Mouse (Mus musculus) small intestine, adult 2 months (tissue): ENCODE results near the gene 1110017D15Rik. TPM values are rescaled to one million over a fixed set of nuclear protein-coding genes. Genes with fewer than 3 reads are reported as not detected.

Experiments
- H3K27ac ChIP-seq: fragments of 200-500 bp; 2 replicates; pipeline ENCODE4 v1.5.1; 2012; ENCODE audit warnings: low read depth, low read length, control low read depth, inconsistent platforms; ENCODE audit not compliant: insufficient read depth
- H3K27me3 ChIP-seq: fragments of 200-500 bp; 2 replicates; pipeline ENCODE4 v1.6.1; 2012; ENCODE audit warnings: mild to moderate bottlenecking, moderate library complexity, low read length, inconsistent platforms; ENCODE audit not compliant: control insufficient read depth, insufficient read depth
- H3K36me3 ChIP-seq: fragments of 200-500 bp; 2 replicates; pipeline ENCODE4 v1.6.1; 2012; ENCODE audit warnings: mild to moderate bottlenecking, low read length, control low read depth, inconsistent platforms; ENCODE audit not compliant: control insufficient read depth, insufficient read depth
- H3K4me1 ChIP-seq: fragments of 200-500 bp; 2 replicates; pipeline ENCODE4 v1.6.1; 2012; ENCODE audit warnings: low read length, inconsistent platforms, mixed read lengths; ENCODE audit not compliant: control insufficient read depth, insufficient read depth, insufficient read length
- H3K4me3 ChIP-seq: fragments of 200-500 bp; 2 replicates; pipeline ENCODE4 v1.5.1; 2012; ENCODE audit warnings: low read depth, mild to moderate bottlenecking, control low read depth, inconsistent platforms, low read length, moderate library complexity
- CTCF ChIP-seq: fragments of 200-500 bp; IDR thresholded peaks from 2 replicates; pipeline ENCODE4 v1.5.1; 2012; ENCODE audit warnings: low read depth, mild to moderate bottlenecking, control low read depth, inconsistent platforms, low read length, moderate library complexity, mixed read lengths; ENCODE audit not compliant: insufficient replicate concordance, insufficient read length; ENCODE audit errors: extremely low read depth
- POLR2A ChIP-seq: fragments of 200-500 bp; IDR thresholded peaks from 2 replicates; pipeline ENCODE4 v1.6.1; 2012; ENCODE audit warnings: low read depth, mild to moderate bottlenecking, control low read depth, inconsistent platforms, low read length, moderate library complexity
- WGBS: fragments of 180-500 bp; shearing (Covaris S2); methylation state at CpG from one replicate; pipeline ENCODE4 v1.1.7; 2018; 5-methylcytosine and 5-hydroxymethylcytosine counted together
- polyA plus RNA-seq: library from polyadenylated mRNA; depleted of rRNA; stranded (reverse); fragments of >200 nt; gene quantifications from 2 replicates; pipeline ENCODE4 v1.2.3, GENCODE M21; 2012; rRNA removed

1110017D15Rik gene
- polyA plus RNA-seq, 1 experiment = 0.37 TPM

GRCm38 (mm10) chr4:41460690-41461089, 56.4 kb downstream of the 1110017D15Rik start:
- H3K27me3 ChIP-seq = no peaks in the 10 kb centered on the region
- H3K4me1 ChIP-seq = no peaks in the 10 kb centered on the region
- WGBS = 98% methylated on average over 1 of the region's 1 CpGs

More at GRCm38 (mm10) chr4:41460690-41461089, 56.4 kb downstream of the 1110017D15Rik start:
- Histone ChIP-seq H3K27ac (no peak overlapping the region), H3K4me3 (no peak overlapping the region), H3K36me3 (no peaks in the 10 kb centered on the region)
- TF ChIP-seq POLR2A (no peak), CTCF (no peak)

Other genes with a start within 250 kb of the 1110017D15Rik start
- gene Ubap2, start 242.2 kb downstream of the 1110017D15Rik start, polyA plus RNA-seq = 60.7 and 80.3 TPM in 2 replicates
- gene Dcaf12, start 202.4 kb downstream of the 1110017D15Rik start, polyA plus RNA-seq = 12.2 and 27.5 TPM in 2 replicates
- 11.3 and 24.6 TPM in 2 replicates for gene Ubap1, start 168.3 kb downstream of the 1110017D15Rik start, polyA plus RNA-seq
- gene Kif24, start 52.4 kb downstream of the 1110017D15Rik start, polyA plus RNA-seq = 0.62 and 1.1 TPM in 2 replicates
- gene Nudt2, start 52.2 kb downstream of the 1110017D15Rik start, polyA plus RNA-seq = 4.8 and 10.5 TPM in 2 replicates
- gene AI464131, start 14.3 kb downstream of the 1110017D15Rik start, polyA plus RNA-seq = 4.6 and 10.2 TPM in 2 replicates
- 12.5 and 16.0 TPM in 2 replicates for gene Fam219a, start 52.2 kb upstream of the 1110017D15Rik start, polyA plus RNA-seq
- gene Dnaic1, start 52.4 kb upstream of the 1110017D15Rik start, polyA plus RNA-seq = 1.3 and 5.4 TPM in 2 replicates
- 7.6 and 9.3 TPM in 2 replicates for gene Enho, start 123.0 kb upstream of the 1110017D15Rik start, polyA plus RNA-seq
- gene Cntfr, start 179.8 kb upstream of the 1110017D15Rik start, polyA plus RNA-seq = 1.7 and 2.0 TPM in 2 replicates
- gene Il11ra1, start 182.7 kb upstream of the 1110017D15Rik start, polyA plus RNA-seq = 24.8 and 28.6 TPM in 2 replicates
- gene Rpp25l, start 196.2 kb upstream of the 1110017D15Rik start, polyA plus RNA-seq = 25.4 and 48.7 TPM in 2 replicates
- gene Dctn3, start 205.8 kb upstream of the 1110017D15Rik start, polyA plus RNA-seq = 35.0 and 69.5 TPM in 2 replicates
- gene Arid3c, start 213.8 kb upstream of the 1110017D15Rik start, polyA plus RNA-seq = 0.09 TPM in 1 of 2 replicates, not detected in the other
- 57.5 and 104 TPM in 2 replicates for gene Galt, start 237.9 kb upstream of the 1110017D15Rik start, polyA plus RNA-seq
- gene Sigmar1, start 238.8 kb upstream of the 1110017D15Rik start, polyA plus RNA-seq = 28.1 and 44.0 TPM in 2 replicates